Mouse (Mus musculus): ENCODE data around the gene Lgals9.

The Lgals9 gene

GRCm38 (mm10) chr11:78920411-78920939 is 64.3 kb downstream of the Lgals9 start, which contains the start of gene Nos2:
Gene Nos2 (plus strand): TSS chr11:78920787.
- no peak for DNase-seq (ENCODE audit: low spot score)

- no peak for DNase-seq (ENCODE audit: low spot score)
Observed at GRCm38 (mm10) chr11:78919745-78920144, 65.0 kb downstream of the Lgals9 start.

GRCm38 (mm10) chr11:78916410-78916809 is 68.3 kb downstream of the Lgals9 start:
- DNase-seq (ENCODE audit: low spot score), result no peak

- DNase-seq (ENCODE audit: low spot score), result no peak
Observed at GRCm38 (mm10) chr11:78915473-78915872, 69.3 kb downstream of the Lgals9 start.
